Mouse (Mus musculus): ENCODE results near the gene Spint1.
A peak's percentile ranks its signal among the peaks of the same experiment; 100 is the strongest.

The Spint1 gene

GRCm38 (mm10) chr2:119242548-119242947, 5.4 kb downstream of the Spint1 start:
- DNase-seq (ENCODE audit: low read depth), result no peak

- no peak for DNase-seq (ENCODE audit: low read depth)
Measured at GRCm38 (mm10) chr2:119245246-119245645, 8.1 kb downstream of the Spint1 start.

GRCm38 (mm10) chr2:119247904-119248303, 10.7 kb downstream of the Spint1 start:
- DNase-seq (ENCODE audit: low read depth), result no peak

- DNase-seq (ENCODE audit: low read depth), result no peak
Measured at GRCm38 (mm10) chr2:119249592-119250061, 12.5 kb downstream of the Spint1 start.

DNA sequence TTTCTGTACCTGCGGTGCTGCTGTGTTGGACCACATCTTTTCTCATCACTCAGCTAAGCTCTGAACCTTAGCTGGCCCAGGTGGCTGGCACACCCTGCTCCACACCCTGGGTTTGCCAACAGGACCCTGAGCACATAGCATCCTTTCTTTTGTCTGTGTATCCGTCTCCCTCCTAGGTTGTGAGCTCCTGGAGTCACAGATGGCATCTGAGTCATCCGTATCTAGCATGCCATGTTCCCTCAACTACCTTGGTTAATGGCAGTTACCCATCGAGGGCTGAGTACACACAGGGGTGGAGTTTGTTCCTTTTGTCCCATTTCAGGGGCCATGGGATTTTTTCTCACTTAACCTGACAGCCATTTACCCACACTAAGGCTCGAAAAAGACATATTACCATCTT, 13.2 kb downstream of the Spint1 start:
- DNase-seq (ENCODE audit: low read depth), result no peak

DNA sequence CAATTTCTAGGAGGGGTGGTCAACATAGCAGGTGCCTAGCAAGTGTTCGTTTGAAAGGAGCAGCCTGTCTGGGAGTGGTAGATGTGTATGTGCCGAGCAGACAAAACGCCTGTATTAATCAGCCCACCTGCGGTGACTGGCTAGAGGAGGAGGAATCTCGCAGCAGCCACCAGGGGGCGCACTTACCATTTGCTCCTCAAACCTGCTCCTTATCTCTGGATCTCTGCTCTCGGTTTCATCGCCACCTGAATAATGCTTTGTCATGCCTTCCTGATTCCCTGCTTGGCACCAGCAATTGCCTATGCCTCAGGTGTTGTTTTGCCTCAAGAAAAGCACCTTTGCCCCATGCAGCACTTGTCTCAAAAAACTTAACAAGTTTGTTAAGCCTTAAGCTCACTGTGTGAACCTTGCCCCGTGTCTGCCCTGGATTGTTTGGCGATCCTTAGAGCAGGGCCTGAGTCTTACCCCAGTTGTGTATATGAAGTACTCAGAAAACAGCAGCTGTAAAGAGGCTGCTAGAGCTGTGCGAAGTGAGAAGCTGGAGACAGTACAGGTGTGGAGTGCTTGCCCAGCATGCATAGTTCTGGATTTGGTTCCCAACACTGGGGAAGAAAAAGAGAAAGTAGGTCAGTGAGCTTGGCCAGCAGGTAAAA, 13.8 kb downstream of the Spint1 start:
- peak; percentile 79 for DNase-seq (ENCODE audit: low read depth)

DNA sequence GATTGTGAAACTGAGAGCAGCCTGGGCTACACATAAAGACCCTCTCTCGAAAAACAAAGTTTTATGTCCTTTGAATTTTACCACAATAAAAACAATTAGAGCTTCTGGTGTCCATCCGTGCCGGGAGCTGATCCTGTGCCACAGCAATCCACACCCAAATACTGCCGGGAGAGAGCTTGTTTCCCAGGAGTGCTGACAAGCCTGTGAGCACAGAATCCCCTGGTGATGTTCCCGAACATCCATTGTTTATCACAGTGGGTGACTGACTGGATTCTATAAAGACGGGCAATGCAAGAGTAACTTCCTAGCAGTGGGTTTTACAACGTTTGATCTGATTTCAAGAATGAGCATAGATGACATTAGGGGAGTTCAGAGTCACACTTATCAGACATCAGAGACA, 17.8 kb downstream of the Spint1 start:
- DNase-seq (ENCODE audit: low read depth), result no peak

GRCm38 (mm10) chr2:119260518-119260917, 23.4 kb downstream of the Spint1 start:
- no peak for DNase-seq (ENCODE audit: low read depth)

- no peak for DNase-seq (ENCODE audit: low read depth)
Measured at GRCm38 (mm10) chr2:119261326-119261725, 24.2 kb downstream of the Spint1 start.

GRCm38 (mm10) chr2:119262978-119263377, 25.8 kb downstream of the Spint1 start:
- DNase-seq (ENCODE audit: low read depth), result peak; percentile 33

GRCm38 (mm10) chr2:119263813-119264212, 26.7 kb downstream of the Spint1 start:
- DNase-seq (ENCODE audit: low read depth), result no peak

- no peak for DNase-seq (ENCODE audit: low read depth)
Measured at GRCm38 (mm10) chr2:119270286-119270642, 33.1 kb downstream of the Spint1 start.

- peak; percentile 59 for DNase-seq (ENCODE audit: low read depth)
Measured at GRCm38 (mm10) chr2:119270643-119271331, 33.6 kb downstream of the Spint1 start, which contains the start of gene Rhov. TSS of gene Rhov (minus strand) at chr2:119271272.

DNA sequence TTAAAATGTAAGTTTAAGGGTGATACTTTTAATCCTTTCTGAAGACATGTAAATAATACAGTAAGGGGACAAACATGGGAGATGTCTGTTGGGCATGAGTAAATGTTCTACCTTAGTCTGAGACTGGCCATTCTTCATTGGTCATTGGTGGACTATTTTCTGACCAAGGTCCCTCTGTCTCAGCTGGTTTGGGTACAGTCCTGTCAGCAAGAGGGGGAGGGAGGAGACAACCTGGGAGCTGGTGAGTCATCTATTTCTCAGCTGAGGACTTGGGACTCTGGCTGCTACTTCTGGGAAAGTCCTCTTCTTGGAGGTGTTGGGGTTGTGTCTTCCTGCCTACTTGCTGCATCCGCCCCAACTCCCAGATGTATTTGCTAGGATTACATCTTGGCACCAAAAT, 37.0 kb downstream of the Spint1 start:
- no peak for DNase-seq (ENCODE audit: low read depth)

GRCm38 (mm10) chr2:119276926-119277325, 39.8 kb downstream of the Spint1 start:
- no peak for DNase-seq (ENCODE audit: low read depth)

DNA sequence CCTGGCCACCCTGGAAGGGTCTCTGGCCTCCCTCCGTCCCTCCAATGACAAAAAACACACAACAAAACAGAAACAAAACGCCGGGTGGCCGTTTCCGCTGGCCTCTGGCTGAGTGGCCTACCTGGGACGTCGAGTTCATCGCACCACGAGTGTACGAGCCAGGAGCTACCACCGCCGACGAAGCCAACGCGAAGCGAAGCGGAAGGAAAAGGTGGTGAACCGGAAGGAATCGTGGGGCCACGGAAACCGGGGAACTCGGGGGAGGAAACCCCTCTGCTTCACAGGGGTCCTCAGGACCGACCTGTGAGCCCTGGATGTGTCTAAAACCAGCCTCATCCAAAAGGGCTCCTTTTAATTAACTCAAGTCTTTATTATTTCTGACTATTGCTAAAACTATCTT, 40.6 kb downstream of the Spint1 start:
- DNase-seq (ENCODE audit: low read depth), result no peak

DNA sequence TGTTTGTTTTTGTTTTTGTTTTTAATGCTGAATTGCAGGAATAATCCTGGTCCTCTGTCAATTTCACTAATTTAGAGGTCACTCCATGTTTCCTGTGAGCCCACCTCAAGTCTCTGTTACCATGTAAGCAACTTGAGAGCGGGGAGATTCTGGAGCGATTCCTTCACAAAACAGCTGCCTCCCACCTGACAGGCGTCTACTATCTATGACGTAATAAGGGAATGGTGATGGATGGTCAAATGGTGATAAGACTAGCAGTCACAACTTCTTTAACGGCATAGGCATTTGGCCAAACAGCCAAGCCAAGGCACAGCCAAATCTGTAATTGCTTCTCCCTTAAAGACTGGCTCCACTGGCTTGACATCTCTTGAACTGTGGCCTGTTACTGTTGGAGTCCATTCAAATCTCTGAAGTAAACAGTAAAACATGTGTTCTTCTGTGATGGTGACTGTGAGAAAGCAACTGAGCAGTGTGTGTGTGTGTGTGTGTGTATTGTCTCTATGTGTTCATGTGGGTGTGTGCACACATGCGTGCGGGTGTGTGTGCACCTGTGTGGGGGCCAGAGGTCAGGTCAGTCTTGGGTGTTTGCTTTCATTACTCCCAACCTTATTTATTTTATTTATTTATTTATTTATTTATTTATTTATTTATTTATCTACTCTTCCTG, 44.9 kb downstream of the Spint1 start:
- no peak for DNase-seq (ENCODE audit: low read depth)

GRCm38 (mm10) chr2:119287372-119287771, 50.2 kb downstream of the Spint1 start:
- DNase-seq (ENCODE audit: low read depth), result no peak

- peak; percentile 97 for DNase-seq (ENCODE audit: low read depth)
Measured at GRCm38 (mm10) chr2:119288270-119288882, 51.2 kb downstream of the Spint1 start, which contains the start of gene Vps18. TSS of gene Vps18 (plus strand) at chr2:119288740.

DNA sequence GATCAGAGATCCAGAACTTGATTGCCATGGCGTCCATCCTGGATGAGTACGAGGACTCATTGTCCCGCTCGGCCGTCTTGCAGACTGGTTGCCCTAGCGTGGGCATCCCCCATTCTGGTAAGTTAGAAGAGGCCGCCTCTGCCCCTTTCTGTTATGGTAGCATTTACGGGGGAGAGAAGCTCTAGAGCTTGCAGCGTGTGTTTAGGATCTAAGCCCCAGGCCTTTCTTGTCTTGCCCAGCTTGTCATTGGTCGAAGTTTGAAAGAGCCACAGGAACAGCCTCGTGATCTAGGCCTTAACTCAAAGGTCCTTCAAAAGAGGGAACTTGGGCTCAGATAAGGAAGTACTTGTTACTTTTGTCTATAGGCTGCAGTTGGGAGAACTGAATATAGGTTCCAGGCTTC, 51.9 kb downstream of the Spint1 start:
- DNase-seq (ENCODE audit: low read depth), result no peak

DNA sequence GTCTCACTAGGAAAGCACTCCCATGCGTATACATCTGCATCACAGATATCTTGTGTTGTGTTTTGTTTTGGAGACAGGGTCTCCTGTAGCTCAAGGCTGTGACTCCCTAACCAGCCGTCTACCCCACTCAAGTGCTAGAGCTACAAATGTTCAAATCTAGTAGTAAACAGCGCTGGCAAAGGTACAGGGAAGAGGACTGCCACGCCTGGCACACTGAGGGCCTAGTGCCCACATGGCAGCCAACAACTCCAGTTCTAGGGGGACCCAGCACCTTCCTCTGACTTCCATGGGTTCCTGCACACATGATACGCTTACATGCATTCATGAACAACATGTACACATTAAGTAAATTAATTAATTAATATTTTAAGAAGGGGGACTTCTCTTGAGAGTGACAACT, 55.1 kb downstream of the Spint1 start:
- no peak for DNase-seq (ENCODE audit: low read depth)

GRCm38 (mm10) chr2:119292852-119293251, 55.7 kb downstream of the Spint1 start:
- no peak for DNase-seq (ENCODE audit: low read depth)

DNA sequence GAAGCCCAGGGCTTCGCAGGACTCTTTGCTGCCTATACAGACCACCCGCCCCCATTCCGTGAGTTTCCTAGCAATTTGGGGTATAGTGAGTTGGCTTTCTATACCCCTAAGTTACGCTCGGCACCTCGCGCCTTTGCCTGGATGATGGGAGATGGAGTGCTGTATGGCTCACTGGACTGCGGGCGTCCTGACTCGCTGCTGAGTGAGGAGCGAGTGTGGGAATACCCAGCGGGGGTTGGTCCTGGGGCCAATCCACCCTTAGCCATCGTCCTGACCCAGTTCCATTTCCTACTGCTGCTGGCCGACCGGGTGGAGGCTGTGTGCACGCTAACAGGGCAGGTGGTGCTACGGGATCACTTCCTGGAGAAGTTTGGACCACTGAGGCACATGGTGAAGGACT, 56.1 kb downstream of the Spint1 start:
- no peak for DNase-seq (ENCODE audit: low read depth)
